Mouse (Mus musculus) fibroblast of lung, adult 2 months (primary cell): ENCODE measurements at regions not wholly inside any gene's neighbourhood (a gene's known extent, or its start where the extent isn't known, plus 50 kb on each side); places are given as distances from the start of the nearest gene placed in this dataset.
A peak's percentile ranks its signal among the peaks of the same experiment; 100 is the strongest.

Source experiments
- DNase-seq: peaks from one replicate; pipeline ENCODE4 v3.0.0-alpha.2; 2011; ENCODE audit warnings: low read depth

DNA sequence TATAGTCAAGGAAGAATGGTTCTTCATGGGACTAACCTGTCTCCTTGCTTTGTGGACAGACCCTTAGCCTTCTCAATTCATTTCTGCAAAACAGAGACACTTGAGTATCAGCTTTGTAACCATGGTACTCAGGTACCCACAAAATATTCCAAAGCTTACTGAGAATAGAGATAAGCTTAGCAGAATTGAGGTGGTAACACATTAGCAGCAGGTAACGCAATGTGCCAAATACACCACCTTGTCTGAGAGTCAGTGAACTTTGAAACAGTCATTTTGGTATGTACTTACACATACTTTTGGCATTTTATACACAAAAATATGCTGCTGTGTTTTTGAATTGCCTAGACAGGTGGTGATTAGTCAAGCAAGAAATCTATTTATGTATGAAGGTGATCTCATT lies 69.8 kb upstream of the Slc6a14 start:
- DNase-seq: no peak

DNA sequence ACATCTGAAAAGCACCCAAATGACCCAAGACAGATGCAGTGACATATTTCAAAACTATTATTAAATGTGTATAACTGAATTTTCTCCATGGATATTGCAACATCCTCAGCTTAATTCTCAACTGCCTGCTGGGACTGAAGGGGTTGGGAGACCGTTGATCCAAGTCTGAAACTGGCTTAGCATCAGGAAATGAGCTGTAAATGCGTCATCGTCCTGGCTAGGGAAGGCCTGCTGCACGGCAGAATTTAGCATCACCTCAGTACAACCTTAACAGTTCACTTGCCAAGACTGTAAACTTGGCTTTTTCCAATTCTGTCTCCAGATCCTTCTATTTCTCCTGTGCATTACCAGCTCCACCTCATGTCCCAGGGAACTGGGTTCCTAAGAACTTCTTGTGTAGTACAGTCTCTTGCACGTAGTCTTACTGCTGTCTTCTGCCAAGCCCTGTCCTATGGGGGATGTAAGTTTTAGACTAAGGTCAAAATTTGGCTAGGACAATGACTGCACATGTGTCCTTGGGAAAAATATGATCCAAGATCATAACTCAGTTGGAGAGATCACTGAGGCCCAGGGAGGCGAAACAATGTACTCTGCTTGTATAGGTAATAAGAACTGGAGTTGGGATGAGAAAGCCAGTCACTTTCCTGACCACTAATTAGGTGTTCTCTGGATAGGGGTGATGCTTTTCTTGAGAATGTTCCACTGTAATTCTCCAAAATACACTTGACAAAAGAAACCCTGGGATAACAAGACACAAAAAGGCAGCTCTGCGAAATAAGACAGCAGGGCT lies 63.0 kb upstream of the Slc6a14 start:
- DNase-seq: peak; percentile 60
